Mouse (Mus musculus): Measurements from ENCODE around the gene Rnf8.

- no peak for TF ChIP-seq POLR2A (IDR thresholded peaks at IDR 0.05; ENCODE audit: low read depth, low read length)
- no peak for TF ChIP-seq CTCF (IDR thresholded peaks at IDR 0.05; ENCODE audit: extremely low read depth, insufficient read length, insufficient replicate concordance, low read depth, low read length)
These were observed 27.6 kb downstream of the Rnf8 start for GRCm38 (mm10) chr17:29642219-29642618.
